13 mouse cellular contexts compared by ENCODE assay signal in genomic region chr4:44084602-44085325, GRCm38 (mm10). TPM values are rescaled to one million over a fixed set of nuclear protein-coding genes. Genes with fewer than 3 reads are reported as not detected.
DNase-seq lines count a peak whose midpoint lies in the region; ATAC-seq and TF ChIP-seq lines count a peak whose summit lies in the region.
"Had no signal": no experiment of that assay in that cellular context is flagged by ENCODE, and none has a peak within 500 bp of the region (broad histone marks: within the 10 kb centered on the region; RNA-seq: fewer than 3 reads in every experiment).

No protein-coding gene starts in this region.

- no peak for TF ChIP-seq CTCF in liver, postnatal 0 days (IDR thresholded peaks at IDR 0.05; ENCODE audit: low read depth)
- TF ChIP-seq CTCF in ES-Bruce4 (IDR thresholded peaks at IDR 0.05; ENCODE audit: low read depth, low read length): peak; percentile 20

- no peak overlapping the region for H3K9ac ChIP-seq in heart, embryonic 13.5 days
- no peak overlapping the region for H3K9ac ChIP-seq in liver, embryonic 11.5 days (ENCODE audit: low read depth, low read length)
- H3K9ac ChIP-seq in liver, postnatal 0 days (replicated peaks): no peak overlapping the region
- no peak overlapping the region for H3K9ac ChIP-seq in ES-Bruce4 (ENCODE audit: low read depth, poor library complexity, severe bottlenecking)
- H3K9ac ChIP-seq in limb, embryonic 14.5 days (ENCODE audit: low read depth, low read length, severe bottlenecking): 0 out of 2 replicates have a peak overlapping the region, but pooled peaks have one; percentile 12
- H3K9ac ChIP-seq in forebrain, embryonic 15.5 days (replicated peaks): no peak overlapping the region
- H3K9ac ChIP-seq: heart, embryonic 12.5 days had no signal

- no peak for TF ChIP-seq EP300 in liver, postnatal 0 days (IDR thresholded peaks at IDR 0.05; ENCODE audit: low read depth)
- no peak for TF ChIP-seq EP300 in ES-Bruce4 (IDR thresholded peaks at IDR 0.05; ENCODE audit: insufficient read depth, low read depth, low read length)

- H3K9me3 ChIP-seq in heart, embryonic 13.5 days: no peaks in the 10 kb centered on the region
- no peaks in the 10 kb centered on the region for H3K9me3 ChIP-seq in liver, embryonic 11.5 days (ENCODE audit: control insufficient read depth, low read length)
- no peaks in the 10 kb centered on the region for H3K9me3 ChIP-seq in liver, postnatal 0 days (ENCODE audit: low read length)
- H3K9me3 ChIP-seq in ES-Bruce4 (replicated peaks; ENCODE audit: control insufficient read depth, insufficient read depth, low read length, poor library complexity, severe bottlenecking): no peaks in the 10 kb centered on the region; the same call in 1 of the 2 replicates
- H3K9me3 ChIP-seq in limb, embryonic 14.5 days (ENCODE audit: control insufficient read depth, low read length): no peaks in the 10 kb centered on the region
- no peaks in the 10 kb centered on the region for H3K9me3 ChIP-seq in forebrain, embryonic 15.5 days
- H3K9me3 ChIP-seq: heart, embryonic 12.5 days; megakaryocyte, embryonic 14.5 days had no signal

- 0 out of 2 replicates have a peak overlapping the region, but pooled peaks have one; percentile 1 for H3K4me3 ChIP-seq in heart, embryonic 13.5 days
- no peak overlapping the region for H3K4me3 ChIP-seq in liver, embryonic 11.5 days (ENCODE audit: low read depth, low read length)
- H3K4me3 ChIP-seq in liver, postnatal 0 days (ENCODE audit: low read depth, low read length): no peak overlapping the region
- H3K4me3 ChIP-seq in ES-Bruce4 (ENCODE audit: low read depth, low read length): no peak overlapping the region
- 0 out of 2 replicates have a peak overlapping the region, but pooled peaks have one; percentile 8 for H3K4me3 ChIP-seq in limb, embryonic 14.5 days (replicated peaks; ENCODE audit: low read length)
- no peak overlapping the region for H3K4me3 ChIP-seq in forebrain, embryonic 15.5 days
- H3K4me3 ChIP-seq: heart, embryonic 12.5 days had no signal

- 80% methylated on average over 13 of the region's 13 CpGs for WGBS in heart, embryonic 13.5 days
- WGBS in liver, embryonic 11.5 days: 79% methylated on average over 13 of the region's 13 CpGs
- 78% methylated on average over 13 of the region's 13 CpGs for WGBS in liver, postnatal 0 days (ENCODE audit: insufficient replicate concordance)
- 69% methylated on average over 13 of the region's 13 CpGs for WGBS in limb, embryonic 14.5 days
- WGBS in forebrain, embryonic 15.5 days: 72% methylated on average over 13 of the region's 13 CpGs

- no peak for TF ChIP-seq POLR2A in ES-Bruce4 (IDR thresholded peaks at IDR 0.05; ENCODE audit: insufficient read depth, low read length)
- TF ChIP-seq POLR2A in limb, embryonic 14.5 days (IDR thresholded peaks at IDR 0.05; ENCODE audit: borderline replicate concordance, extremely low read depth, insufficient read depth, insufficient read length): no peak

- H3K4me2 ChIP-seq in heart, embryonic 13.5 days: 0 out of 2 replicates have a peak overlapping the region, but pooled peaks have one; percentile 42
- no peak overlapping the region; the same call in 1 of the 2 replicates for H3K4me2 ChIP-seq in liver, embryonic 11.5 days
- H3K4me2 ChIP-seq in liver, postnatal 0 days (ENCODE audit: low read depth, low read length): no peak overlapping the region
- H3K4me2 ChIP-seq in limb, embryonic 14.5 days (replicated peaks; ENCODE audit: low read depth, low read length, severe bottlenecking): peak overlapping the region; percentile 37
- no peak overlapping the region for H3K4me2 ChIP-seq in forebrain, embryonic 15.5 days (replicated peaks)

- H3K4me1 ChIP-seq in heart, embryonic 13.5 days: peaks cover 4% of the 10 kb centered on the region
- peaks cover 3% of the 10 kb centered on the region; the same call in 1 of the 2 replicates for H3K4me1 ChIP-seq in liver, embryonic 11.5 days (replicated peaks; ENCODE audit: control insufficient read depth, insufficient read depth, low read length)
- H3K4me1 ChIP-seq in liver, postnatal 0 days (ENCODE audit: insufficient read depth): 0 out of 2 replicates have a peak, but pooled peaks cover 5% of the 10 kb centered on the region
- H3K4me1 ChIP-seq in ES-Bruce4 (ENCODE audit: control insufficient read depth, insufficient read depth, low read length): no peaks in the 10 kb centered on the region
- H3K4me1 ChIP-seq in limb, embryonic 14.5 days (ENCODE audit: control insufficient read depth, insufficient read depth, low read length): 0 out of 2 replicates have a peak, but pooled peaks cover 11% of the 10 kb centered on the region
- H3K4me1 ChIP-seq in forebrain, embryonic 15.5 days: no peaks in the 10 kb centered on the region

- H3K36me3 ChIP-seq in heart, embryonic 13.5 days: no peaks in the 10 kb centered on the region
- no peaks in the 10 kb centered on the region for H3K36me3 ChIP-seq in liver, embryonic 11.5 days (ENCODE audit: control insufficient read depth, insufficient read depth, low read length)
- H3K36me3 ChIP-seq in liver, postnatal 0 days (replicated peaks; ENCODE audit: insufficient read depth, low read length): no peaks in the 10 kb centered on the region
- no peaks in the 10 kb centered on the region for H3K36me3 ChIP-seq in ES-Bruce4 (ENCODE audit: control insufficient read depth, insufficient read depth, low read length, poor library complexity, severe bottlenecking)
- no peaks in the 10 kb centered on the region for H3K36me3 ChIP-seq in limb, embryonic 14.5 days (ENCODE audit: control insufficient read depth, insufficient read depth, low read length)
- no peaks in the 10 kb centered on the region for H3K36me3 ChIP-seq in forebrain, embryonic 15.5 days
- H3K36me3 ChIP-seq: heart, embryonic 12.5 days had no signal

- no peaks in the 10 kb centered on the region for H3K27me3 ChIP-seq in heart, embryonic 13.5 days (replicated peaks)
- peaks cover 4% of the 10 kb centered on the region; the same call in 1 of the 2 replicates for H3K27me3 ChIP-seq in liver, embryonic 11.5 days (replicated peaks; ENCODE audit: control insufficient read depth, insufficient read depth, low read length)
- H3K27me3 ChIP-seq in liver, postnatal 0 days (ENCODE audit: insufficient read depth, low read length): no peaks in the 10 kb centered on the region
- no peaks in the 10 kb centered on the region for H3K27me3 ChIP-seq in ES-Bruce4 (ENCODE audit: control insufficient read depth, insufficient read depth, low read length, poor library complexity, severe bottlenecking)
- H3K27me3 ChIP-seq in limb, embryonic 14.5 days (ENCODE audit: control insufficient read depth, insufficient read depth, low read length): no peaks in the 10 kb centered on the region
- no peaks in the 10 kb centered on the region for H3K27me3 ChIP-seq in forebrain, embryonic 15.5 days
- H3K27me3 ChIP-seq: heart, embryonic 12.5 days had no signal

- ATAC-seq in heart, embryonic 13.5 days (ENCODE audit: extremely low read depth, insufficient number of reproducible peaks, low FRiP score, low TSS enrichment): no peak
- ATAC-seq in liver, embryonic 11.5 days (replicated peaks; ENCODE audit: low FRiP score): no peak
- no peak for ATAC-seq in liver, postnatal 0 days
- no peak for ATAC-seq in limb, embryonic 14.5 days (ENCODE audit: low FRiP score, low read depth)
- no peak for ATAC-seq in forebrain, embryonic 15.5 days (replicated peaks)

- DNase-seq in heart, postnatal 36 days: no peak
- peak; percentile 23 for DNase-seq in liver, embryonic 11.5 days (ENCODE audit: low spot score)
- no peak for DNase-seq in liver, postnatal 0 days
- DNase-seq in limb, embryonic 14.5 days (ENCODE audit: low spot score): no peak
- no peak for DNase-seq in cerebellum, postnatal 25 days
- DNase-seq: cerebellum, postnatal 36 days; retina, postnatal 1 day; thymus, postnatal 14 days had no signal

- intact Hi-C loops in heart, postnatal 36 days (cut with DNase I): no loop called here

- no peak overlapping the region for H3K27ac ChIP-seq in heart, embryonic 13.5 days (replicated peaks)
- H3K27ac ChIP-seq in liver, embryonic 11.5 days (ENCODE audit: low read depth, low read length): no peak overlapping the region
- no peak overlapping the region for H3K27ac ChIP-seq in liver, postnatal 0 days (ENCODE audit: low read depth)
- no peak overlapping the region for H3K27ac ChIP-seq in ES-Bruce4 (ENCODE audit: insufficient read depth, low read length)
- H3K27ac ChIP-seq in limb, embryonic 14.5 days (replicated peaks; ENCODE audit: low read depth, low read length): no peak overlapping the region
- no peak overlapping the region for H3K27ac ChIP-seq in forebrain, embryonic 15.5 days (replicated peaks)

RNA-seq across cellular contexts. Expression of gene Gne, which starts 0.8 kb away (rescaled TPM):
- polyA plus RNA-seq in heart, embryonic 13.5 days (2015; fragmentation: Nextera tagmentation; extraction: Ambion mirVana): 29.5 and 32.6 TPM in 2 replicates
- 10 to 100 TPM; 23.1 to 28.6 TPM for total RNA-seq in heart, postnatal 36 days (2021)
- polyA plus RNA-seq in liver, embryonic 11.5 days (2014; fragmentation: Nextera tagmentation; extraction: Ambion mirVana): 46.3 and 51.9 TPM in 2 replicates
- polyA plus RNA-seq in liver, postnatal 0 days (2015; fragmentation: Nextera tagmentation; extraction: Ambion mirVana): 47.5 and 49.5 TPM in 2 replicates
- 28.6 and 40.7 TPM in 2 replicates for polyA plus RNA-seq in ES-Bruce4 (2011; ENCODE audit: insufficient read depth, insufficient read length, low read depth, missing spikeins)
- 13.8 and 18.1 TPM in 2 replicates for polyA plus RNA-seq in limb, embryonic 14.5 days (2012; rRNA removed)
- 27.3 and 27.8 TPM in 2 replicates for polyA plus RNA-seq in limb, embryonic 14.5 days (2014; fragmentation: Nextera tagmentation; extraction: Ambion mirVana)
- 24.6 and 26.3 TPM in 2 replicates for polyA plus RNA-seq in forebrain, embryonic 15.5 days (2015; fragmentation: Nextera tagmentation; extraction: Ambion mirVana)

Comparison
In these comparisons a context has a peak if more than half of its experiments do, and no peak if none do; other contexts are left out.
1. H3K4me2 ChIP-seq: peak in heart, embryonic 13.5 days (single experiment) and limb, embryonic 14.5 days (single experiment); none in liver, embryonic 11.5 days (single experiment), liver, postnatal 0 days (single experiment) and forebrain, embryonic 15.5 days (single experiment).
2. H3K4me3 ChIP-seq: peak in heart, embryonic 13.5 days (single experiment) and limb, embryonic 14.5 days (single experiment); none in liver, embryonic 11.5 days (single experiment), liver, postnatal 0 days (single experiment), ES-Bruce4 (single experiment) and forebrain, embryonic 15.5 days (single experiment).